Mouse (Mus musculus): ENCODE measurements at regions not wholly inside any gene's neighbourhood (a gene's known extent, or its start where the extent isn't known, plus 50 kb on each side); places are given as distances from the start of the nearest gene placed in this dataset.
"Not testable (repeated sequence)": the region's sequence is repeated elsewhere in the genome, so short reads cannot be mapped to it uniquely, and the experiment has no call there.

DNA sequence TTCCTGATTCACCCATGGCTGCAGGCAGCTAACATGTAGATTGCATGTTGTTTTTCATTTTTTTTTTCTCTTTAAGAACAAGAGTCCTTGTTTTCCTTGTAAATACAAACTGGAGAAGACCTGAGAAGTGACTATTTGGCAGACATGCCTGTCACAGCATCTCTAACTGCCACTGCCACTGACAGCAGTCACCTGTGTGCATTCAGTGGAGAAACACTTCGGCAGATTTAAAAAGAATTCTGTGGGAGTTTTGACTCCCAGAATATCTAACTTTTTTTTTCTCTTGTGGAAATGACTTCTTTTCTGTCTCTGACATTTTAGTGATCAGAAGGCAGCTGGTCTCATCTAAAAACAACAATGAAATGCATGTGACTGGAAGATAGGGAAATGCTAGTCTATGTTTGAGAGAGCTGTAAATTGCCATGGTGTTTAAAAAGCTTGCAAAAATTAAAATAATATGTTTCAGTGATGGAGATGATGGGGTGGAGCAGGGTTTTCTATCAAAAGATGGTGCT is 526.0 kb upstream of the Agtr1b start:
- peak; percentile 90 for ATAC-seq (ENCODE audit: low TSS enrichment)

DNA sequence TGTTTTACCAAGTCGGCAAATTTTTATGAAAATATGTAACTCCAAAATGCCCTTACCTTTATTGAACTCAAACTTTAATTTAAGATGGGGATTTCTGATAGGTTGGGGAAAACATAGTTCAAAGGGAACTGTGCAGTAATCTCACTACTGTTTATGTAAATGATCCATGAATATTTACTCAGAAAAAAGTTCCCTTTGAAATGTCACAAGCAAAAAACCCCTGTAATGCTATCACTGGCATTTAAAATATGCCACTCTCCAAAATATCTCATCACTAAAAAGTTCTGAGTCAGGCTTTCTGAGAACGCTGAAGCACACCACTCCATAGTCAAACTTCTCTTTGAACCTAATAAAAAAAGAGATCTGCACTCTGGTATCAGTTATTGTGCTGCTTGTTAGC is 497.3 kb upstream of the Agtr1b start:
- no peak for ATAC-seq (ENCODE audit: low TSS enrichment)

GRCm38 (mm10) chr3:20831038-20831437 is 464.1 kb upstream of the Agtr1b start:
- ATAC-seq (ENCODE audit: low TSS enrichment) = no peak

GRCm38 (mm10) chr3:20829391-20829790 is 462.4 kb upstream of the Agtr1b start:
- no peak for ATAC-seq (ENCODE audit: low TSS enrichment)

GRCm38 (mm10) chr3:20828811-20829210 is 461.8 kb upstream of the Agtr1b start:
- no peak for ATAC-seq (ENCODE audit: low TSS enrichment)

- ATAC-seq (ENCODE audit: low TSS enrichment) = peak; percentile 69
Observed at GRCm38 (mm10) chr3:20825661-20826334, 458.8 kb upstream of the Agtr1b start.

GRCm38 (mm10) chr3:20822226-20822625 is 455.2 kb upstream of the Agtr1b start:
- ATAC-seq (ENCODE audit: low TSS enrichment) = peak; percentile 64

DNA sequence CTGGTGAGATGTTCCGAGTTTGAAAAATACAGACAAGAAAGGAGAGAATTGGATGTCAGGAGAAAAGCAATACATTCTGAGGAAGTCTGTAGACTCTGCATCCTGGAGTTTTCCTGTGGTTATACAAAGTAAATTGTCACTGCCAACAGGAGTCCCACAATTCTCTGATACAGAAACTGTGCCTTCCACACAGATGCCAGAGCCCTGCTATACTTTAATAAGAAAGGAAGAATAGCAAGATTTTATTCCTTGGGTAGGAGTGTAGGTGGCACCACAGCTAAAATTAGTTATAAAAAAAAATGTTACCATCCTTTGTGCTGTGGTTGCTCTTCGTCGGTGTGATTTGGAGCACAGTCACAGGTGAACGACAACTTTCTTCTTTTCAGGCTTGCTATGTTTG is 454.7 kb upstream of the Agtr1b start:
- ATAC-seq (ENCODE audit: low TSS enrichment) = peak; percentile 70

- ATAC-seq (ENCODE audit: low TSS enrichment) = no peak
Observed at GRCm38 (mm10) chr3:20820047-20820446, 453.1 kb upstream of the Agtr1b start.

DNA sequence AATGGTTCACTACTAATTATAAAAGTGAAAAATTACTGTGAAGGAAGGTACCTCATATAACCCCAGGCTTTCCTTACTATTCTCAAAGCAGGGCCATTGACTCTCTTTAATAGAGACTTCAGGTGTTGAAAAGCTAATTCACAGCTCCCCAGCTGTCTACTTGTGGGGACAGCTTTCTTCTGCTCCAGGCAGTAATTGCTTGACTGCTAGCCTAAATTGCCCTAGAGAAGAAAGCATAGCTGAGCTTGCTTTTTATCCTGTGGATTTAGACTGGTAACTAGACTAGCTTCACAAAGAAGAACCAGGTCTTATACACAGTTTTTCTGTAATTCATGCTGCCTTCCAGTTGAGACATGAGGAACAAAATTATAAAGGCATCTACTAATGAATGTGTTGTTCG is 452.6 kb upstream of the Agtr1b start:
- no peak for ATAC-seq (ENCODE audit: low TSS enrichment)

GRCm38 (mm10) chr3:20816613-20817012 is 449.6 kb upstream of the Agtr1b start:
- no peak for ATAC-seq (ENCODE audit: low TSS enrichment)

GRCm38 (mm10) chr3:20794256-20794655 is 427.3 kb upstream of the Agtr1b start:
- 0 out of 2 replicates have a peak, but pooled peaks have one; percentile 64 for ATAC-seq (ENCODE audit: low TSS enrichment)

DNA sequence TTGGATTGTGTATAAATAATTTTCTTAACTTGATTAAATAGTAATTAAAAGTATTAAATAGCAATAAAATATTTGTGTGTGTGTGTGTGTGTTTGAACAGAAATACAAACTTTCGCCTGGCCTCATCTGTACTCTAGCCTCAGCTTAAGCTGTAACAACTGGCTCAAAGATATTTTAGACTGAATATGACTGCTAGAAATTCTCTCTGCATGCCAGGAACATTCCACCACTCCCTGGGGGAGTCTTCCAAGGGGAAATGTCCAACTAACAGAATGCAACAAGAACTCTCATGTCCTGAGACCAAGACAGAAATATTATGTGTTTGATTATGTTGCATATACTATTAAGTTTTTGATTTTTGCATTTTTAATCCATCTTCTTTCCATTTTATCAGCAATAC is 425.5 kb upstream of the Agtr1b start:
- no peak for ATAC-seq (ENCODE audit: low TSS enrichment)

GRCm38 (mm10) chr3:20777883-20778282 is 410.9 kb upstream of the Agtr1b start:
- ATAC-seq (ENCODE audit: low TSS enrichment) = no peak

- ATAC-seq (ENCODE audit: low TSS enrichment) = no peak
Observed at GRCm38 (mm10) chr3:20776964-20777304, 410.0 kb upstream of the Agtr1b start.

GRCm38 (mm10) chr3:20776128-20776963 is 409.4 kb upstream of the Agtr1b start:
- peak; percentile 95 for ATAC-seq (ENCODE audit: low TSS enrichment)

GRCm38 (mm10) chr3:20734302-20734701 is 367.3 kb upstream of the Agtr1b start:
- ATAC-seq (ENCODE audit: low TSS enrichment) = peak; percentile 42; the same call in 1 of the 2 replicates

GRCm38 (mm10) chr3:20732005-20732404 is 365.0 kb upstream of the Agtr1b start:
- ATAC-seq (ENCODE audit: low TSS enrichment) = peak; percentile 74

GRCm38 (mm10) chr3:20730481-20730880 is 363.5 kb upstream of the Agtr1b start:
- peak; percentile 28; the same call in 1 of the 2 replicates for ATAC-seq (ENCODE audit: low TSS enrichment)

DNA sequence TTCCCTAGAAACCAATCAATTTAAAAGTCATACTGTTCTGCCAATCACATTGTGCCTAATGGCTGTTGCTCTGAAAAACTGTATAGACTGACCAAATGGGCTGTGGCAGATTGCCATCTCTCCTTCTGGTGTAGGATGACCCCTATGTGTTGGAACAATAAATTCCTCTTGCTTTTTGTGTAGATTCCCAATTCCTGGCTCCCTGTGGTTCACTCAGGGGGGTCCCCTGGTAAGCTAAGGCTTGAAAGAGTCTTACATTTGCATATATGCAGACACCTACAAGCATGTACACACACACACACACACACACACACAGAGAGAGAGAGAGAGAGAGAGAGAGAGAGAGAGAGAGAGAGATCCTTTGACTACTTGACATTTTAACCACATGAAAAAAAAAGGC is 362.8 kb upstream of the Agtr1b start:
- ATAC-seq (ENCODE audit: low TSS enrichment) = not testable (repeated sequence)

DNA sequence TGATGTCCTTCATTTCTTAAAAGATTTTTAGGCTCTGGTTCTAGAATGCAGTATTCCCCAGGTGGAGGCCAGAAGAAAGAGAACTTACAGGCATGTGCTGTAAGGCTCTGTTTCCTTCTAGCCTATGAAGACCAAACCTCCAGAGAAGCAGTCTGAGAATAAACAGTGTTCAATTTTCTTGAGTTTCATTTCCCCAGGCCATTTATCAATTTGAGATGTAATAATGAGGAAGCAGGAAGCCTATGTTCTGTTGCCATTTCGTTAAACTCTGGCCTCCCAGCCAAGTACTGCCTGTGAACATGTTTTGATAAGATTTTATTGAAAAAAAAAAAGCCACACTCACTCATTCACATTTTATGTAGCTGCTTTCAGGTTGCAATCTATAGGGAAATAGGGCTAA is 347.7 kb upstream of the Agtr1b start:
- ATAC-seq (ENCODE audit: low TSS enrichment) = no peak

DNA sequence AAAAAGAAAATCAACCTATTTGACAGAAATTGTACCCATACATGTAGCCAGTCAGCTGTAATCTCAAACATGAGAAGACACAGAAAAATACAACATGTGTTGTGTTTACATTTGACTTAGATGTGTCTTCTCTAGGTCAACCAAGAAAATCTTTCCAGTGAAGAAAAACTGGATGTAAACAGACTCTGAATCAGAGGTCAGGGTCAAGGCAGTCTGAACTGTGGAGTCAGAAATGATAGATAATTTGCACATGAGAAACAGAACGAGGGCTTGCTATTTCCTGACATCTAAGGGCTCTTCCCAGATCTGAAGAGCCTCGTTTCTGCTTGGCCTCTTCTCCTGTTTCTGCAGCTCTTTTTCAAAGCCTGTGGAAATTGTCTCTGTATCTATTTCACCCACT is 342.7 kb upstream of the Agtr1b start:
- no peak for ATAC-seq (ENCODE audit: low TSS enrichment)

DNA sequence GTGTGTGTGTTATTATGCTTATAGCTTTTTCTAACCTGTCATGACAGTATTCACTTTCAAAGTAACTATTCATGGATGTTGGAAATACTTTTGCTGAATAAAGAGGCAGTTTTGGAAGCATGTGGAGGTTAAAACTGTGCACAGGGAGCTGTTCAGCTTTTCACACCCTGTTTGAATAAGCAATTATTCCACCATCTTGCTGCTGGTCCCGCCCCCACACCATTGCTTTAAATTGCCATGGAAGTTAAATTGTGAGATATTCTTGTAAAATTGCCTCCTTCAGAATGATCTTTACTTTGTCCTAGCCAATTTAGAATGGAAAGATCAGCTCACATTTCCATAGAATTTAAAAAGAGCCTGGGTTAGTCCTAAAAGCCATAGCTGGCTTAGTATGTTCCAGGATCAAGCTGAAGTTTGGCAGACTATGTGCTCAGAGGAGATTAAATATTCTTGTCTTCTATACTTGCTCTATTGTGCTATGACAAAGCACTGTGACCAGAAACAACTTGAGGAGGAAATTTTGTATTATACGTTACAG is 328.4 kb upstream of the Agtr1b start:
- ATAC-seq (ENCODE audit: low TSS enrichment) = peak; percentile 99

All from frontal cortex, adult (tissue).